Mouse (Mus musculus) cerebellum, adult 11-12 months (tissue): ENCODE results near the gene Wdfy4.

Experiments used
- DNase-seq: peaks from one replicate; pipeline ENCODE4 v3.0.0; 2022

The Wdfy4 gene

DNA sequence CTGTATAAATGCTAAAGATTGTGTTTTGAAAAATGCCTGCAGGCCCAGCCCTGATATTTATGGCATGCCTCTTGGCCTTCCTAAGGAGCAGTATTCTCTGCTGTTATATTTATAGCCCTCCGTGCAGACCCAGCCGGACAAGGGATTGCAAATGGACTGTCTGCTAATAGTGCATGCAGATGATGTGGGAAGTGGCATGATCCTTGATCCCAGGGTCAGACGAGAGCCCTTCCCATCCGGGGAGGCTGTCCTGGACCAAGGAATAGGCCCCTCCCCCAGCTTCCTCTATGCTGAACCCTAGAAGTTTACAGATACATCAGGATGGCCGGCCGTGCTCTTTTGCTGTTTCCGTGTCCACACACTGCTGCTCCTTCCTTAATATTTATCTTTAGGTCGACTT lies 226.6 kb downstream of the Wdfy4 start:
- no peak for DNase-seq

DNA sequence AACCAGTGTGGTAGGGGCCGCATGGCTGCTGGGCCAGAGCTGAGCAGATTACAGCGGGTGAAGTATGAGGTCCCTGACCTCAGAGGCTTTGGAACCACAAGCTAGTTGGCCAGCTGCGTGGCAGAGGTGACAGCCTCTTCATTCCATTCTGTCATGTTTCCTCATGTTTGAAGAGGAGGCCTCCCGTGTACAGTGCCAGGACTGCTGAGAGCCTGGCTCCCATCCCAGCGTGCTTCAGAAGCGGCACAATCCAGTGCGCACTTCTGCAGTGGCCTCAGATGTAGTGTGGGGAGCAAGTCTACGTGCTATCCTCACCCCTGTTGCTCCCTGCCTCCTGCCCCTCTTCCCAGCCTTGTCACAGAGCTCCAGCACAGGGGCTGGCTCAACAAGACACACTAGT lies 228.8 kb downstream of the Wdfy4 start:
- no peak for DNase-seq

DNA sequence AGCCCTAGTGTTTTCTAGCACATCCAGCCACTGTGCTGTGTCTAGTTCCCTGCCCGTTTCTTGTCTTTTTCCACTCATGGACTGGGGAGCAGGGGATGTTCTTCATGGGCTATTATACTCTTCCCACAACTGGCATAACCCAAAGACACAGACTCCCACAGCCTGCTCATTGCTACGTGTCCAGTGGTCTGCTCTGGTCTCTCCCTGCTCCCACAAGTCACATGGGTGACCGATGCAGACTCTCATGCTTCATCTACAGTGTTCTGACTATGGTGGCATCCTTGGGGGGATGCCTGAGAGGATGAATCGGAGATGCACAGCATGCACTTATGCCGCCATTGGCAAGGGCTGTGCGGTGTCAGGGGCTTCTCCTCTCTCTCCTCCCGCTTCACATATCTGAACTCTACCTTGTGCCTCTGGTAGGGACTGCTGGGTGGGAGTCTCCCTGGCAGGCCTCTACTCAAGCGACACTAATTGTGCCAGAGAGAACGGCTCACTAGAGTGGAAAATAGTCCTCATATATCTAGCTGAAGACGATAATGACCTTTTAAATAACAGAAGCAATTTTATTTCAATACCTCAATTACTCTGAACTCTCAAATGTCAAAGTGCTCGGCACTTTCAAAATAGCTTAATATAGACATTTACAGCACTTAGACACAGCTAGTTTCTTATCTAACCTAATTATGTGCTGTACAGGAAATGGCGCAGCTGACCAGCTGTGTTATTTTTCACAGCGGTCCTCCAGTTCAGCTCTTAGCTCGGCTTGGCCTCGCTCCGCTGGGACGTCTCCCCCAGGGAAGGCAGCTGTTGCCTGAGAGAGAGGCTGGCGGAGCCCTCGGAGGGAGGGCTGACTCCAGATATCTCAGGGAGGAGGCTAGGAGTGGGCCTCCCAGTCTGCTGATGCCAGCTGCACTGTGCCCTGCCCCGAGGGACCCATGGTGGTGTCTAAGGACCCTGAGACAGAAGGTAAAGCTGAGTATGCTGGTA lies 234.7 kb downstream of the Wdfy4 start:
- no peak for DNase-seq

DNA sequence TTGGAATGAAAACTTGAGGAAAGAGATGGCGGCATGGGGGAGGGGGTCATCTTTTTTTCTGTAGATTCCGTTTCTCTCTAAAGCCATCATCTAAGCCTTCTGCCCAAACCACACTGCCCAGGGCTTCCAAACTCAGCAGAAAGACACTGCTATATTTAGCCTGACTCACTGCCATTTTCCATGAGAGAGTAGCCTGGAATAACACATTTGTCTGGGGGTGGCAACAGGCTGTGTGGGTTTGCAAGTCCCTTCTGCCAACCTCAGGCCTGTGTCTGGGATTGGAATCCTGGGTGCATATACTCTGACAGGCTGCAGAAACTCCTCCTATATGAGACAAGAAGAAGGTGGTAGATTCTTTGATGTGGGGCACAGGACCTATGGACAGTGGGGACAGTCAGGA lies 237.8 kb downstream of the Wdfy4 start:
- DNase-seq, result no peak

DNA sequence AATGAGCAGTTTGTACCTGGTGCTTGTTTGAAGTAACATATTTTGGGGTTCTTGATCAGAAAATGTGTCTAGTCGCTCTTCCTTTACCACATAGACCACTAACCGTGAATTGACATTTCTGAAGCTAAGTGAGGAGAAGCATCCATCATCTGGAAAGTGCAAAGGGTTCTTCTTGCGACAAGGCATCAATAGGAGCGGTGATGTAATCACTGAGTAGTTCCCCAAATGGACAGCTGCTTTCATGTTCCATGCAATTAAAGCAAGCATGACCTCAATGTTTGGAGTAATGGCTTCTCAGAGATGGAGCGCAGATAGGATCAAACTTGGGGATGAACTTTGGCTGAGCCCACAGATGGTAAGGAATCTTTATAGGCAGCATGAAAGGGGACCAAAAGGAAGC lies 246.1 kb downstream of the Wdfy4 start:
- DNase-seq, result no peak

DNA sequence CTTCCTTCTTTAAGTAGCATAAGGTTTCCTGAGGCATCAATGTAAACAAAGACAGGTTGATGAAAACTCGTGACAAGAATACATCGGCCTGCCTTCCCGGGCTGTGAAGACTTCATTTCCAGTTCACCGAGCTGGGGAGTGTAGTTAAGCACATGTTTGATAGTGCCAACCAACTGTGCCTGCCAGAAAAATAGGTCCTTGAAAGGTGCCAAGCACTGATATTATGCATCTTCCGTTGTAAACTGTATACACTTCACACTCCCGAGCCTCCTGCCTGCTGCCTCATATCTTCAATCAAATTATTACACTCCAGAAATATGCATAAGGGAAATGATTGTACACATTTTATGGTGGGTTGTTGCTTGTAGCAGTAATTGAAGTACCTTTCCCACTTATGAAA lies 251.2 kb downstream of the Wdfy4 start:
- DNase-seq, result no peak

DNA sequence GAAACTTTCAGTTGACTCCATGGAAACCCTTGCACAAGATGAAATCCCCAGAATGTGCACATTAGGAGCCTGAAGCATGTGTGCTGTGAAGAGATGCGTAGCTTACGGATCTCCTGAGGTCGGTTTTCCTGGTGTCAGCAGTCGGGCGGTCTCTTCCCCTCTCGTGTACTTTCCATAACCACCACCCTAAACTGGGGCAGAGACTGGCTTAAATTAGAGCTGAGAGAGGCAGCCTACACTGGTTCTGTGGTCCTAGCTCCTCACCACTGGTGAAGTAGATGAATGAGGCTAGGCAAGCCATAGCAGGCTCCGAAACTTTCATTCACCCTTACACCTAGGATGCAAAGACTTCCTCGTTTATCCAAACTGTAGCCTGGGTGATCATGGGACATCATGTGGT lies 253.1 kb downstream of the Wdfy4 start:
- DNase-seq, result no peak

DNA sequence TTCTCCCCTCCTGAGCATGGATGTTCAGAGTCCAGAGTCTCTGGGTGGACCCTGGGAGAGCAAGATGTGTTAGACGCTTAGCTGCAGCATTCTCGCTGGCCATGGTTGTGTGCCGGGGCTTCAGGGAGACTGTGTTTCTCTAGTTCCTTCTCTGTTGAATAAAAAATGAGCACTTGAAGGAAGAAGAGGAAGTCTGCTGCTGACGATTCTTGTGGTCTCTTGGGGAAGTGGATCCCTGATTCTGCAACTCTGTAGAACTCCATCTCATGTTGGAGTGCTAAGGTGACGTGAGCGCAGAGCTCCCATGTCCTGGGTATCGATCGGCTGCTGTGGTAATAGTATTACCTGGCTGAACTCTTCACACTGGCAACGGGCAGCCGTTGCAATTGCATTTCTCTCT lies 253.6 kb downstream of the Wdfy4 start:
- no peak for DNase-seq

DNA sequence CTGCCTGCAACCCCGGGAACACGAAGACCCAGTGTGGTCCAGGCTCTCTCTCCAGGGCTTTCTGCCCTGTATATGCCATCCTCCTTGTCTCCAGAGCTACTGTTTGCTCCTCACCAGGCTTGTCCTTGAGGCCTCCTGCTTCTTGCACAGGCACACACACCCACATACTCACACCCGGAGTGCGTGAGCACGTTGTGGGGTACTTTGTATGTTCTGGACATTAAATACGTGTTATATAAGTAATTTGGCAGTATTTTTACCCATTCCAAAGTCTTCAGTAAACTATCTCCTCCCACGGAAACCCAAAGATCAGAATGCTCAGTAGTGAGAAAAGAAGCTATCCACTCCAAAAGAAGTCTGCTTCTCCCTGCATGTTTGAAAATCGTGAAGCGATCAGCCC lies 261.4 kb downstream of the Wdfy4 start:
- no peak for DNase-seq

DNA sequence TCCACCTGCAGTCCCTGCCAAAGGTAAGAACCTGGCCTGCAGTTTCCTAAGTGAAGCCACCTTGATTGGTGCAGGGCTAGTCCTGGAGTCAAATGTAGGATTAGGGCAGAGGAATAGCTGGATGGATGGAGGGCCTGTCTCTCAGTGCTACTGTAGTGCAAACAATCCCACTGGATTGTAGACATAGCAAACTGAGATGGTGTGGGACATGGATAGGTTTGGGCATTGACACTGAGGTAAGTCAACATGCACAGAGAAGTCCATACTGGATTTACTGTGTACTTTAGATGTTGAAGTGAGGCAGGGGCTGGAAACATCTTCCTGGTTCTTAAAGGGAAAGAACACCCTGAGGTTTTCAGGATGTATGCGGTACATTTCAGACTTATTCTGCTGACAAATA lies 267.4 kb downstream of the Wdfy4 start:
- no peak for DNase-seq

DNA sequence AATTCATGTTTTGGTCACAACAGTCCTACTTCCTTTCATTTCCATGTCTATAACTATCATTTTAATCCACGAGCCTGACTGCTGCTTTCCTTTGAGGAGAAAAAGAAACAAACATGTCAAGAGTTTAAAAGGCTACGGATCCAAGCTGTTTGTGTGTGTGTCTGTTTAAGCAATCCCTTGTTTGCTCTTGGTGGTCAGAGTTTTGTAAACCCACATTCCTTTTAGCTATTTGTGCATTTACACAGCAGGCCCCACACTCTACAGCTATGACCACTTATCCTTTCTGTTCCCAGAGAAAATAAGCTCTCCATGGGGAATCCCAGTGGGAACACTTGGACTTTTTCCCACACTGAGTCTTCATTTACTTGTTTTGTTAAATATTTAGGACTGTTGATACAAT lies 269.9 kb downstream of the Wdfy4 start:
- DNase-seq, result no peak

DNA sequence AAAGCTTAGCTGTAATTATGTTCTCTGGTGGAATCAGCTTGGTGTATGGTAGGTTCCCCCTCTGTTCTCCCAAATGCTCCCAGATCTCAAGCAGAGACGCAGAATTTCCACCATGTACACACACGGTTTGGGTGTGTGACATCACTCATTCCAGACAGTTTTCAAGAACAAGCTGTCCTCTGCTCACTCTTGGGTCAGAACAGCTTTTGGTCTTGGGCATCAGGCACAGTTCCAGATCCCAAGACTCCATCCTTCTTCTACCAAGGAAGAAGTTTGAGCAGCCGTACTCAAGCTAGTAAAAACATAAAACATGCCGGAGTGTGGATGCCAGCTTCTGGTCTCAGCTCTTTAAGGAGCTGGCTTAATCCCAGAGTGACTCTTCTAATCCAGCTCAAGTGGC lies 274.1 kb downstream of the Wdfy4 start:
- no peak for DNase-seq
